Mouse (Mus musculus): ENCODE results near the gene Krtap29-1.
A peak's percentile ranks its signal among the peaks of the same experiment; 100 is the strongest.

Krtap29-1 gene

GRCm38 (mm10) chr11:99978953-99979352, at the start of gene Krtap29-1:
Gene Krtap29-1, minus strand, starts transcription at chr11:99979053.
- no peak for DNase-seq (ENCODE audit: low read depth)

DNA sequence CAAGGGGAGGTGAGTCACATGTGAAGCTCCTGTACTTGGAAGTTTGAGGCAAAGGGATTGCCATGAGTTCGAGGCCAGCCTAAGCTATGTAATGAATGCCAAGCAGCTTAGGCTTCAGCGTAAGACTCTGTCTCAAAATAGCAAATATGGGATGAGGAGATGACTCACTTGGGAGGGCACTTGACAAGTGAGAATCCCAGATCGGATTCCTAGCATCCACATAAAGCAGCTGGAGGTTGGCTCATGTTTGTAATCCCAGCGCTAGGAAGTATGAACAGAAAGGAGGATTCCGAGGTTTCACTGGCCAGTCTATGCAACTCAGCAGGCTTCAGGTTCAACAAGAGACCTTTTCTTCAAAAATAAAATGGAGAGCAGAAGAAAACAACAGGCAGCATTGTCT, 42.6 kb upstream of the Krtap29-1 start:
- DNase-seq (ENCODE audit: low read depth), result no peak

DNA sequence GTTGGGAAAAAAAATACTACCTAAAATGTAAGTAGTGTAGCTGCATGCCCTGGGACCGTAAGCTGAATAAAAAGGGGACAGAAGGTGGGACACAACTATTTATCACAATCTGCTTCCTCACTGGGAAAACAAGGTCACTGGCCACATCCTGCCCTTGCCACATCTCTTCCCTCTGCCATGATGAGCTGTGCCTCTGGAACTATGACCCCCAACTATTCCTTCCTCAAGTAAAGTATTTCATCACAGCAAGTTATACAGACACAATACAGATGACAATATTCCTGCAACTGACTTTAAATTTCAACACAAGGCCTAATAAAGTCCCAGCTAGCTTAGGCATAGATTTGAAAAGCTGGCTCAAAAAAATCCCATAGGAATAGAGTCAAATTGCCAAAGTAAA, 40.6 kb upstream of the Krtap29-1 start:
- no peak for DNase-seq (ENCODE audit: low read depth)

DNA sequence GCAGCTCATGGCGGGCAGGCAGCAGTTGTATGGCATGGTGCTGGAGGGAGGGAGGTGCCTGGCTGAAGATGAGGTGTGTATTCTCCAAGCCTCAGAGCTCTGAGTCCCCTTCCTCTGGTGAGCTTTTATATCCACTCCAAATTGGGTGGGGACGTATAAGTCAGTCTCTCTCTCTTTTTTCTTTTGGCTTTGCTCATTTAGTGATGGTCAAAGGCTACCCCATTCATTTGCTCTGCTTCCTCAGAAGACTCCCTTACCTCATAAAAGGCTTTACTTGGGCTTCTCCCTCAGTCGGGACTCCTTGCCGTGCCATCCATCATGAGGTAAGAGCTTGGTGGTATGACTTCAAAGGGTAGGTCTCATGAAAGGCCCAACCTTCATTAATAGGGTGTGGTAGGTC, 37.3 kb upstream of the Krtap29-1 start, which contains the start of gene Krt33a:
Krt33a (minus strand) TSS at position 101 of the 400 bp plus-strand sequence.
- DNase-seq (ENCODE audit: low read depth), result no peak

- DNase-seq (ENCODE audit: low read depth), result no peak
These were observed 34.9 kb upstream of the Krtap29-1 start for GRCm38 (mm10) chr11:100013691-100014171.

DNA sequence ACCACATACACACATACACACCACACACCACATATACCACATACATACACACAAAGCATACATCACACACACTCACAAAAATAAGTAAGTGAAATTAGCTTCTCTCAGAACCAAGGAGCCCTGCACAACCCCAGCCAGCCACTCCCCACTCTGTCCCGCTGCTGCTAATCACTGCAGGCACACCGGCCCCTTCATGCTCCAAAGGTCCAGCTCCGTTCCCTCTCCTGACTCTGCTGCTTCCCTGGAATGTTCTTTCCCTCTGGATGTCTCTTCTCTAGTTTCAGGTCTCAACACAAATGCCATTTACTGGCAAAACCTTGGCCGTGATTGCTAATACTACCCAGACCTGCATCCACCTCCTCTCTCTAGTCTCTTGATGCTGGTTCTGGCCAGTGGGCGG, 31.8 kb upstream of the Krtap29-1 start:
- no peak for DNase-seq (ENCODE audit: low read depth)

- no peak for DNase-seq (ENCODE audit: low read depth)
These were observed 29.5 kb upstream of the Krtap29-1 start for GRCm38 (mm10) chr11:100008336-100008735.

- DNase-seq (ENCODE audit: low read depth), result no peak
These were observed 27.8 kb upstream of the Krtap29-1 start for GRCm38 (mm10) chr11:100006624-100007023.

- no peak for DNase-seq (ENCODE audit: low read depth)
These were observed 27.1 kb upstream of the Krtap29-1 start for GRCm38 (mm10) chr11:100005905-100006304.

- peak; percentile 19 for DNase-seq (ENCODE audit: low read depth)
These were observed 26.0 kb upstream of the Krtap29-1 start for GRCm38 (mm10) chr11:100004846-100005245.

DNA sequence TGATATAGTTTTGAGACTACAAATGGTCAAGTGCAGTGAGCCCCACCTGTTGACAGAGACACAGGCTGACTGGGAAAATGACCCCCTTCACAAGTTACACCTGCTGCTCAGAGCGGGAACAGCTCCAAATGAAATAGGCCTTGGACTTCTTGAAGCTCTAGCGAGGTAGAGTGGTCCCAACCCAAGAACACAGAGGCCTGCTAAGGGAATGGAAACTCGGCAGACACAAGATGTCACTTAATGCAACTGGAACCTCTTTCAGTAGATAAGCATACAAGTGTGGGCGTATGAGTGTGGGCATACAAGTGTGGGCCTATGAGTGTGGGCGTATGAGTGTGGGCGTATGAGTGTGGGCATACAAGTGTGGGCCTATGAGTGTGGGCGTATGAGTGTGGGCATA, 20.2 kb upstream of the Krtap29-1 start:
- DNase-seq (ENCODE audit: low read depth), result no peak

DNA sequence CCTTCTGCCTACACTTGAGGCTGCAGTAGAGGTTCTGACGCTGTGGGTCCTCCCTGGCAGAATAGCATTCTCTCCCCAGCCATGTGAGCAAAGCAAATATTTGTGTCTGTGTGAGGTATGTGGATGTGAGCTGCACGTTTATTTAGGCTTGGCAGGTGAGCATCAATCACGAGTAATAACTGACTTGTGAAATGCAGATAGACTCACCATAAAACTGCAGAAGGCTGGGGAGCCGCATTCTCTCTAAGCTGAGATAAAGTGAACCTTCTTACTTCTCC, 15.5 kb upstream of the Krtap29-1 start:
- no peak for DNase-seq (ENCODE audit: low read depth)

DNA sequence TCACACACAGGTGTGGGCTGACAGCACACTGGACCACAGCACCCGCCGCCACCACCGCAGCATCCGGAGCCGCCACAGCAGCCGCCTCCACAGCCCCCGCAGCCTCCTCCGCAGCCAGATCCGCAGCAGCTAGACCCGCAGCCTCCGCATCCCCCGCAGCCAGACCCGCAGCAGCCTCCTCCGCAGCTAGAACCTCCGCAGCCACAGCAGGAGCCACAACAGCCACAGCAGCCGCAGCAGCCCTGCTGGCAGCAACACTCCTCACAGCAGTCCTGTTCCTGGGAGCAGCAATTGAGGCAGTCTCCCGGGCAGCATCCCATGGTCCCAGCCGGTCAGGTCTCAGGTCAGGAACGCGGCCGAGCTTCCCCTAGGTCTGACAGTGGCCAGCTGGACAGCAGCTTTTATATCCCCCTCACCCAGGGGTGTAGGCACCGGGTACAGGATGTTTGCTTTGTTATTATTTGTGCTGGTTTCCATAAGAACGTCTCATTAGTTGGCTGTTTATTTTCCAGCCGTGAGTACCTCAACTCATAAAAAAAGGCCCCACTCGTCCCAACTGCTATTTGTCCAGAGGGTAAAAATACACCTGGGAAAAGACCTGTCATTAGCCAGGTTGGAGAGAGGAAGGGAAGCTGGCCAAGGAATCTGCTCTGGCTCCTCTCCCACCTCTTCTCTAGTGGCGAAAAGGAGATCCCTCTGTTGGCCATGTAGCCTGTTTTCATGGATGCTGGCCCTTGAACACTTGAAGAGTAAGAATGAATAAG, 14.9 kb upstream of the Krtap29-1 start, which contains the start of gene Krtap17-1:
Krtap17-1 (minus strand) TSS at position 375 of the 764 bp plus-strand sequence.
- DNase-seq (ENCODE audit: low read depth), result no peak

- no peak for DNase-seq (ENCODE audit: low read depth)
These were observed 11.7 kb upstream of the Krtap29-1 start for GRCm38 (mm10) chr11:99990571-99990970.

GRCm38 (mm10) chr11:99989881-99990405, 11.1 kb upstream of the Krtap29-1 start:
- no peak for DNase-seq (ENCODE audit: low read depth)

- DNase-seq (ENCODE audit: low read depth), result no peak
These were observed 9.7 kb upstream of the Krtap29-1 start for GRCm38 (mm10) chr11:99988530-99988929.

DNA sequence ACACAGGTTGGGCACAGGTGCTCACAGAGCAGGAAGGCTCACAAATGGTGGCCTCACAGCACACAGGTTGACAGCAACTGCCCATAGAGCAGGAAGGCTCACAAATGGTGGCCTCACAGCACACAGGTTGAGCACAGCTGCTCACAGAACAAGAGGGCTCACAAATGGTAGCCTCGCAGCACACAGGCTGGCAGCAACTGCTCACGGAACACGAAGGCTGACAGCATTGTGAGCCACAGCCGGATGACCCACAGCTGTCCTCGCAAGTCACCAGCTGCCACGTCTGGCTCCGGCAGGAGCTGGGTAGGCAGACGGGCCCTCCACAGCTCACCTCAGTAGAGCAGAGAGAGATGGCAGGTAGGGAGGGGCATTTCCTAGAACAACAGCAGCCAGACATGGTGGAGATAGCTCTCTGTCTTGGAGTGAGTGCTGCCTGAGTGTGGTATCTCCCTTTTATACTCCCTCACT, 7.4 kb upstream of the Krtap29-1 start, which contains the start of gene Krtap16-1:
Krtap16-1 (minus strand) TSS at position 418 of the 468 bp plus-strand sequence.
- DNase-seq (ENCODE audit: low read depth), result no peak

DNA sequence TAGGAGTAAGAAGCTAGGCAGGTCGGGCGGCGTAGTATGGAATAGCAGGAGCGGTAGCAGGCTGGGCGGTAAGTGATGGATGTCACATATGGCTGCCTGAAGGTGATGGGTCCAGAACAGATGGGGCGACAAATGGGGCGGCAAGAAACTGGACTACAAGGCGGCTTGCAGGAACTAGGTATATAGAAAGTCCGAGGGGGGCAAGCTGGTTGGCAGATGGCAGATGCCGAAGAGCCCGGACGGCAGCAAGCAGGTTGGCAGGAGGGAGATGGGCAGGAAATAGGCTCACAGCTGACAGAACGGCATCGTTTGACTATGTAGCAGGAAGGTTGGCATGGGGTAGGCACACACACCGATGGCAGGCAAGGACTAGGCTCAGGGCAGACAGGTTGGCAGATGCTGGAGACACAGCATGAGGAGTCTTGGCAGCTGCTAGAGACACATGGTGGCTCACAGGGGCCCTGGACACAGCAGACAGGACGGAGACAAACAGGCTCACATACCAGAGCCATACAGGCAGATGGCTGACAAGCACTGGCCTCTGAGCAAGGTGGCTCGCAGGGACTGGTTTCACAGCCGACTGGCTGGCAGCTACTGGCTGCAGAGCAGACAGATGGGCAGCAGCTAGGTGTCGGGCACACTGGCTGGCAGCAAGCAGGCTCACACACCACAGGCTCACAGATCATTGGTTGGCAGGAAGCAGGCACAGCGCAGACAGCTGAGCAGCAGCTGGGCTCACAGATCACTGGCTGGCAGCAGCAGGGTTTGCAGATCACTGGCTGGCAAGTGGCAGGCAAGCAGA, 6.6 kb upstream of the Krtap29-1 start:
- no peak for DNase-seq (ENCODE audit: low read depth)

DNA sequence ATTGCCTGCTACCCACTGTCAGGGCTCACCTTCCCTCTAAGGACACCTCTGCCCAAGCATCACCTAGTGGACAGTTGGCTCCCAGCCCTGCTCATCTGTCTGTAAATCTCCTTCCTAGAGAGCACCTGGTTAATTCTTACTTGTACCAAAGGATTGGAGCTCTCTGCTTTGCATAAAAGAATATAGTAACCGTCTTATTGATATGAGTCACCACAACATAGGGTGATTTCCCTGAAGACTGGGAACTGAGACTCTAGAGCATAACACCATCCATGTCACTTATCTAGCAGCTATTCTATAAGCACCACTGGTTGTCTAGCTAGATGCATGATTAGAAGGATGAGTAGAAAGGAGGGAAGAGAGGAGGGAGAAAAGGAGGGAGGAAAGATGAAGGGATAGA, 4.6 kb upstream of the Krtap29-1 start:
- no peak for DNase-seq (ENCODE audit: low read depth)

GRCm38 (mm10) chr11:99982731-99983130, 3.9 kb upstream of the Krtap29-1 start:
- no peak for DNase-seq (ENCODE audit: low read depth)

DNA sequence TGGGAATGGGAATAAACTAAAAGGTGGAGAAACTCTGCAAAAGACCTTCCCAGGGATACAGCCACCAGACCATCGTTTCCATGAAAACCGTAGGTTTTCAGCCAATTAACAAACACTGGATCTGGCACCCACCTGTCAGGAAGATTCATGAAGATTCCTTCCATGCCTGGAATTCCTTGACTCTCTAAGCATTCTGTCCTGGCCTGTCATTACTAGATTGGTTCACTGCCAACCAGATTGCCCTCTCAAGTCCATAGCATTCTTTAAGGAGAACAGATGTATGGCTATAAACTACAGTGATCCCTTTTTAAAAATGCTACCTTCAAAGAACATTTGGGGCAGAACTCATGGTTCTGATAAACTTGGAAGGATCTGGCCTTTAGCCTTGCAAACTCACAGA, 12.9 kb downstream of the Krtap29-1 start:
- DNase-seq (ENCODE audit: low read depth), result no peak

GRCm38 (mm10) chr11:99964213-99964612, 14.6 kb downstream of the Krtap29-1 start:
- DNase-seq (ENCODE audit: low read depth), result no peak

DNA sequence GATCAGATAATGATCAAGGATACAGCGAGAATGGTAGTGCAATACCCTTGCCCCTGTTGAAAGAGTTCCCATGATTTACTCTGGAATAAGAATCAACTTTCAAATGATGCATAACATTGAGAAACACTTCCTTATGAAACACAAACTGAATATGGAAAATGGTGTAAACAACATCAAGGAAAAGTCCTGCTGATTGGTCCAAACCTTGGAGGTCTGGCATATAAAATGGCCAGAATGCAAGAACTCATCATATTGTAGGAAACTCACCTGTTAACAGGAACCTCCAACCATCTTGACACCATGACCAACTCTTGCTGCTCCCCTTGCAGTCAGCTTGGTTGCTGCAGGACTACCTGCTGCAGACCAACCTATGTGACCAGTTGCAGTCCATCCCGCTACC, 30.7 kb downstream of the Krtap29-1 start, which contains the start of gene Krtap9-5:
Krtap9-5 (plus strand) TSS at position 301 of the 400 bp plus-strand sequence.
- DNase-seq (ENCODE audit: low read depth), result no peak

All from fibroblast of lung, adult 2 months (primary cell).